Mouse (Mus musculus) intestine, embryonic 16.5 days (tissue): Measurements from ENCODE around the gene Hddc3. TPM values are rescaled to one million over a fixed set of nuclear protein-coding genes. Genes with fewer than 3 reads are reported as not detected.

ENCODE experiments used
- ATAC-seq: fragments of 200-750 bp; cut with Nextera tagmentation; 2 replicates; pipeline ENCODE4 v1.8.0; 2017; ENCODE audit warnings: moderate TSS enrichment, moderate library complexity
- H3K27ac ChIP-seq: fragments of 300-500 bp; sonication (generic); 2 replicates; pipeline ENCODE4 v1.5.1; 2014; ENCODE audit warnings: mild to moderate bottlenecking, low read length
- H3K27me3 ChIP-seq: fragments of 300-500 bp; sonication (generic); replicated peaks from 2 replicates; pipeline ENCODE4 v1.6.1; 2014; ENCODE audit warnings: low read length, control low read depth, mixed read lengths; ENCODE audit not compliant: control insufficient read depth, insufficient read depth
- H3K36me3 ChIP-seq: fragments of 300-500 bp; sonication (generic); 2 replicates; pipeline ENCODE4 v1.6.1; 2014; ENCODE audit warnings: low read length, control low read depth; ENCODE audit not compliant: control insufficient read depth, insufficient read depth
- H3K4me1 ChIP-seq: fragments of 300-500 bp; sonication (generic); 2 replicates; pipeline ENCODE4 v1.6.1; 2014; ENCODE audit warnings: low read length, control low read depth, mixed read lengths; ENCODE audit not compliant: control insufficient read depth, insufficient read depth
- H3K4me2 ChIP-seq: fragments of 300-500 bp; sonication (generic); 2 replicates; pipeline ENCODE4 v1.6.1; 2014; ENCODE audit warnings: low read depth, low read length, control low read depth
- H3K4me3 ChIP-seq: fragments of 300-500 bp; sonication (generic); 2 replicates; pipeline ENCODE4 v1.5.1; 2014; ENCODE audit warnings: mild to moderate bottlenecking, low read length
- H3K9ac ChIP-seq: fragments of 300-500 bp; sonication (generic); 2 replicates; pipeline ENCODE4 v1.6.1; 2014; ENCODE audit warnings: low read depth, low read length
- H3K9me3 ChIP-seq: fragments of 300-500 bp; sonication (generic); 2 replicates; pipeline ENCODE4 v1.6.1; 2016; ENCODE audit warnings: low read length, control low read depth; ENCODE audit not compliant: control insufficient read depth
- WGBS: fragments of 180-500 bp; shearing (Covaris S2); extraction: QIAGEN DNeasy Blood & Tissue Kit; methylation state at CpG from one replicate; pipeline ENCODE4 v1.1.7; 2014; 5-methylcytosine and 5-hydroxymethylcytosine counted together
- polyA plus RNA-seq: library from polyadenylated mRNA; unstranded; fragments of >200 nt; fragmentation: Nextera tagmentation; extraction: Ambion mirVana; gene quantifications from 2 replicates; pipeline ENCODE4 v1.2.1, GENCODE M21; 2015

The Hddc3 gene
- polyA plus RNA-seq, 1 experiment from 2014 or later, result 18.7 TPM

- Histone ChIP-seq H3K9me3 (no peaks in the 10 kb centered on the region), H3K4me1 (peaks cover 13% of the 10 kb centered on the region), H3K27ac (no peak overlapping the region), H3K9ac (no peak overlapping the region), H3K36me3 (peaks cover 7% of the 10 kb centered on the region), H3K4me3 (no peak overlapping the region), H3K27me3 (no peaks in the 10 kb centered on the region), H3K4me2 (no peak overlapping the region)
- 95% methylated on average over 19 of the region's 19 CpGs for WGBS
- no peak for ATAC-seq
Measured at GRCm38 (mm10) chr7:80326076-80326475, 16.8 kb upstream of the Hddc3 start.

- H3K4me2 ChIP-seq, result no peak overlapping the region
- ATAC-seq, result no peak
- H3K4me3 ChIP-seq, result no peak overlapping the region
- 89% methylated on average over 8 of the region's 8 CpGs for WGBS
- no peak overlapping the region for H3K9ac ChIP-seq
- H3K4me1 ChIP-seq, result no peaks in the 10 kb centered on the region
- H3K36me3 ChIP-seq, result peaks cover 37% of the 10 kb centered on the region
- H3K9me3 ChIP-seq, result 0 out of 2 replicates have a peak, but pooled peaks cover 5% of the 10 kb centered on the region
- H3K27me3 ChIP-seq, result no peaks in the 10 kb centered on the region
- H3K27ac ChIP-seq, result no peak overlapping the region
Measured at GRCm38 (mm10) chr7:80330278-80330677, 12.6 kb upstream of the Hddc3 start.

GRCm38 (mm10) chr7:80331433-80331832 lies 11.5 kb upstream of the Hddc3 start:
- 0 out of 2 replicates have a peak, but pooled peaks cover 5% of the 10 kb centered on the region for H3K9me3 ChIP-seq
- 92% methylated on average over 19 of the region's 19 CpGs for WGBS
- H3K4me2 ChIP-seq, result no peak overlapping the region
- ATAC-seq, result no peak
- no peak overlapping the region for H3K27ac ChIP-seq
- H3K27me3 ChIP-seq, result no peaks in the 10 kb centered on the region
- H3K4me1 ChIP-seq, result no peaks in the 10 kb centered on the region
- no peak overlapping the region for H3K4me3 ChIP-seq
- H3K9ac ChIP-seq, result no peak overlapping the region
- H3K36me3 ChIP-seq, result peaks cover 37% of the 10 kb centered on the region

GRCm38 (mm10) chr7:80334848-80335247 lies 8.1 kb upstream of the Hddc3 start:
- H3K27me3 ChIP-seq, result no peaks in the 10 kb centered on the region
- no peak overlapping the region for H3K4me2 ChIP-seq
- H3K9me3 ChIP-seq, result 0 out of 2 replicates have a peak, but pooled peaks cover 5% of the 10 kb centered on the region
- 82% methylated on average over 4 of the region's 4 CpGs for WGBS
- no peak overlapping the region for H3K4me3 ChIP-seq
- H3K27ac ChIP-seq, result no peak overlapping the region
- no peak overlapping the region for H3K9ac ChIP-seq
- H3K36me3 ChIP-seq, result peaks cover 35% of the 10 kb centered on the region
- ATAC-seq, result no peak
- H3K4me1 ChIP-seq, result peaks cover 12% of the 10 kb centered on the region

GRCm38 (mm10) chr7:80336932-80337331 lies 6.0 kb upstream of the Hddc3 start:
- no peak overlapping the region for H3K4me3 ChIP-seq

GRCm38 (mm10) chr7:80339371-80339770 lies 3.5 kb upstream of the Hddc3 start:
- Histone ChIP-seq H3K27ac (no peak overlapping the region), H3K36me3 (peaks cover 8% of the 10 kb centered on the region; the same call in 1 of the 2 replicates), H3K4me2 (peak overlapping the region; percentile 91), H3K4me3 (peak overlapping the region; percentile 71), H3K9ac (peak overlapping the region; percentile 81), H3K27me3 (no peaks in the 10 kb centered on the region), H3K4me1 (peaks cover 26% of the 10 kb centered on the region), H3K9me3 (no peaks in the 10 kb centered on the region)
- no peak for ATAC-seq
- 6% methylated on average over 17 of the region's 17 CpGs for WGBS

More at GRCm38 (mm10) chr7:80336932-80337331, 6.0 kb upstream of the Hddc3 start:
- WGBS, result 92% methylated on average over 3 of the region's 3 CpGs
- H3K9ac ChIP-seq, result no peak overlapping the region
- H3K4me2 ChIP-seq, result no peak overlapping the region
- H3K27ac ChIP-seq, result no peak overlapping the region
- no peaks in the 10 kb centered on the region for H3K27me3 ChIP-seq
- H3K4me1 ChIP-seq, result peaks cover 16% of the 10 kb centered on the region
- no peak for ATAC-seq
- 0 out of 2 replicates have a peak, but pooled peaks cover 5% of the 10 kb centered on the region for H3K9me3 ChIP-seq
- H3K36me3 ChIP-seq, result peaks cover 29% of the 10 kb centered on the region

GRCm38 (mm10) chr7:80339793-80340628 lies 2.9 kb upstream of the Hddc3 start:
- Histone ChIP-seq H3K9me3 (no peaks in the 10 kb centered on the region), H3K27me3 (no peaks in the 10 kb centered on the region), H3K4me1 (peaks cover 26% of the 10 kb centered on the region), H3K4me2 (peak overlapping the region; percentile 91), H3K36me3 (0 out of 2 replicates have a peak, but pooled peaks cover 5% of the 10 kb centered on the region), H3K4me3 (peak overlapping the region; percentile 71), H3K9ac (peak overlapping the region; percentile 81), H3K27ac (peak overlapping the region; percentile 89)
- WGBS, result under 1% methylated on average over 45 of the region's 45 CpGs
- peak; percentile 97 for ATAC-seq

- no peaks in the 10 kb centered on the region for H3K27me3 ChIP-seq
- no peaks in the 10 kb centered on the region for H3K9me3 ChIP-seq
- peak within 1 kb of the TSS; percentile 81 for H3K9ac ChIP-seq
- H3K36me3 ChIP-seq, result 0 out of 2 replicates have a peak, but pooled peaks cover 7% of the 10 kb centered on the region
- peak; percentile 66 for ATAC-seq
- 2% methylated on average over 11 of the region's 11 CpGs for WGBS
- H3K4me1 ChIP-seq, result peaks cover 26% of the 10 kb centered on the region
- peak within 1 kb of the TSS; percentile 89 for H3K27ac ChIP-seq
- peak within 1 kb of the TSS; percentile 71 for H3K4me3 ChIP-seq
- H3K4me2 ChIP-seq, result peak within 1 kb of the TSS; percentile 91
Measured at GRCm38 (mm10) chr7:80340793-80341192, 2.1 kb upstream of the Hddc3 start, which contains the start of gene Unc45a. Gene Unc45a (minus strand): TSS chr7:80341005.

- WGBS, result 77% methylated on average over 7 of the region's 7 CpGs
- ATAC-seq, result no peak
Measured at GRCm38 (mm10) chr7:80341793-80342192, 1.1 kb upstream of the Hddc3 start.

More at GRCm38 (mm10) chr7:80341793-80342192, 1.1 kb upstream of the Hddc3 start:
- Histone ChIP-seq H3K4me2 (no peak overlapping the region), H3K9me3 (no peaks in the 10 kb centered on the region), H3K4me1 (peaks cover 26% of the 10 kb centered on the region), H3K9ac (no peak overlapping the region), H3K4me3 (no peak overlapping the region), H3K36me3 (0 out of 2 replicates have a peak, but pooled peaks cover 3% of the 10 kb centered on the region), H3K27ac (no peak overlapping the region), H3K27me3 (no peaks in the 10 kb centered on the region)
